Mouse (Mus musculus) erythroblast, embryonic 14.5 days (primary cell): ENCODE measurements around the gene Slc27a1.

Experiments
- GATA1 ChIP-seq: IDR thresholded peaks from 2 replicates; pipeline ENCODE4 v1.6.1; 2012; ENCODE audit warnings: low read length, inconsistent platforms, mixed read lengths
- TAL1 ChIP-seq: IDR thresholded peaks from 3 replicates; pipeline ENCODE4 v1.6.1; 2012; ENCODE audit warnings: low read length, inconsistent platforms, mixed read lengths

- TF ChIP-seq GATA1 (no peak), TAL1 (no peak)
Observed at GRCm38 (mm10) chr8:71572077-71572476, 3.4 kb downstream of the Slc27a1 start.
